Mouse (Mus musculus) hindbrain, embryonic 10.5 days (tissue): ENCODE data around the gene Baiap2l2. TPM values are rescaled to one million over a fixed set of nuclear protein-coding genes. Genes with fewer than 3 reads are reported as not detected.
A peak's percentile ranks its signal among the peaks of the same experiment; 100 is the strongest.
"Not testable (repeated sequence)": the region's sequence is repeated elsewhere in the genome, so short reads cannot be mapped to it uniquely, and the experiment has no call there.

Experiments used
- DNase-seq: peaks from one replicate; pipeline ENCODE4 v3.0.0-alpha.2; 2017; ENCODE audit warnings: low spot score
- H3K27ac ChIP-seq: fragments of 300-500 bp; sonication (generic); 2 replicates; pipeline ENCODE4 v1.5.1; 2016; ENCODE audit warnings: mild to moderate bottlenecking, moderate library complexity
- H3K27me3 ChIP-seq: fragments of 300-500 bp; sonication (generic); 2 replicates; pipeline ENCODE4 v1.6.1; 2016; ENCODE audit warnings: mild to moderate bottlenecking; ENCODE audit not compliant: poor library complexity, insufficient read depth, severe bottlenecking
- H3K36me3 ChIP-seq: fragments of 300-500 bp; sonication (generic); 2 replicates; pipeline ENCODE4 v1.6.1; 2016; ENCODE audit warnings: mild to moderate bottlenecking, moderate library complexity
- H3K4me1 ChIP-seq: fragments of 300-500 bp; sonication (generic); replicated peaks from 2 replicates; pipeline ENCODE4 v1.6.1; 2016; ENCODE audit warnings: mild to moderate bottlenecking
- H3K4me3 ChIP-seq: fragments of 300-500 bp; sonication (generic); 2 replicates; pipeline ENCODE4 v1.5.1; 2016; ENCODE audit warnings: mild to moderate bottlenecking, moderate library complexity
- H3K9me3 ChIP-seq: fragments of 300-500 bp; sonication (generic); 2 replicates; pipeline ENCODE4 v1.6.1; 2016; ENCODE audit warnings: mild to moderate bottlenecking, moderate library complexity
- WGBS: fragments of 180-500 bp; shearing (Covaris S2); methylation state at CpG from one replicate; pipeline ENCODE4 v1.1.7; 2016; 5-methylcytosine and 5-hydroxymethylcytosine counted together
- polyA plus RNA-seq: library from polyadenylated mRNA; unstranded; fragments of >200 nt; fragmentation: Nextera tagmentation; extraction: Ambion mirVana; gene quantifications from 2 replicates; pipeline ENCODE4 v1.2.1, GENCODE M21; 2016

The Baiap2l2 gene
- polyA plus RNA-seq, 1 experiment from 2014 or later = 1.7 TPM

DNA sequence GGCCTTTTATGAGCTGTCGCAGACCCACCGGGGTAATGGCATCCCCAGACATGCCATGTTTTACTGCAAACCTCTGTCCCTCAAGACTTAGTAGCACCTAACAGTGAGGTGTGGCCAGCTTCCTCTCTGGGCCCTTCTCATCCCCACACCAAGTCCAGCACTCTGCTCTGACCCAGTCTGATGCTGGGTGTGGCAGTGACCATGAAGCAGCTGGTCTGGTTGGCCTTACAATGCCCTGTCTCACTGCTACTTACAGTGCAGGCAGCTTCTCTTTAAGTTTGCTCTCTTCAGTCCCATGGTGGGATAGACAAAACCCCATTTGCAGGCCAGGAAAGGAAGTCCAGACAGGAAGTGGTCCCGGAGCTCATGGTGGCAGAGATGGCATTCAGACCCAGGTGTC, 40.0 kb downstream of the Baiap2l2 start:
- Histone ChIP-seq H3K36me3 (peaks cover 85% of the 10 kb centered on the region), H3K27ac (peak overlapping the region; percentile 64; the same call in 1 of the 2 replicates), H3K4me1 (peaks cover 24% of the 10 kb centered on the region), H3K9me3 (no peaks in the 10 kb centered on the region), H3K4me3 (no peak overlapping the region), H3K27me3 (peaks cover 16% of the 10 kb centered on the region; the same call in 1 of the 2 replicates)
- WGBS = 92% methylated on average over 3 of the region's 3 CpGs
- DNase-seq = no peak

DNA sequence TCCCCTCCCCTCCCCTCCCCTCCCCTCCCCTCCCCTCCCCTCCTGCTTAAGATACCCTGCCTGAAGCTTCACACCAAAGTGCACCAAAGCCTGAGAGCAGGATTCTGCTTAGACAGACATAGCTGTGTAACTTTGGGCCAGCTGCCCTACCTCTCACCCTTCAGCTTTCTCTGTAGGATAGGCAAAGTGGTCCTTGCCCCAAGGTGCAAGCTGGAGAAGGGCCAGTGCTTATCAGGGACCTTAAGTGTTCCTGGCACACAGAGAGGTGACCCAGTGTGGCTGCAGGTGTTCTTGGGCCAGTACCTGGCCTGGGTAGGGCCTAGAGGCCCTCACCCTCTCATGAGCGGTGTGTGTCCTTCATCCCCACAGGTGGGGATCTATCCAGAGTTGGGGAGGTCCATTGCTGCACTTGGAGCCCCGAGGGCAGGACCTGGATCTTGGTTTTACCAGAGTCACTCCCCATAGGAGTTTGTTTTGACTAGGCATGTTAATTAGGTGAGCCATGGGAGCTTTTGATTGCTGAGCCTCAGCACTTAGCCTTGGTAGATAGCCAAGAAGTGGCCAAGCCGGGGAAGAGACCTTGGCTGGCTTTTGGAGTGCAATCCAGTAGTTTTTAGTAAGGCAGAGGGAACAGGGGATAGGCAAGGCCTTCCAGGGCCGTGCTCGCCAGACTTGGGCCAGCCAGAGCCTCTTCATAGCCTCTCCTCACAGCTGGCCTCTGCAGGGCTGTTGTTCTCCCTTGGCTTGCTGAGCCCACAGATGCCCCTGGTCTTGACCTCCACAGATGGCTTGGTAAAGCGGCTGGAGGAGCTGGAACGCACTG, 41.1 kb downstream of the Baiap2l2 start:
- Histone ChIP-seq H3K4me3 (no peak overlapping the region), H3K27ac (peak overlapping the region; percentile 64), H3K36me3 (peaks cover 89% of the 10 kb centered on the region), H3K4me1 (peaks cover 24% of the 10 kb centered on the region), H3K9me3 (no peaks in the 10 kb centered on the region), H3K27me3 (peaks cover 6% of the 10 kb centered on the region; the same call in 1 of the 2 replicates)
- WGBS = 65% methylated on average over 7 of the region's 7 CpGs
- DNase-seq = peak; percentile 34

DNA sequence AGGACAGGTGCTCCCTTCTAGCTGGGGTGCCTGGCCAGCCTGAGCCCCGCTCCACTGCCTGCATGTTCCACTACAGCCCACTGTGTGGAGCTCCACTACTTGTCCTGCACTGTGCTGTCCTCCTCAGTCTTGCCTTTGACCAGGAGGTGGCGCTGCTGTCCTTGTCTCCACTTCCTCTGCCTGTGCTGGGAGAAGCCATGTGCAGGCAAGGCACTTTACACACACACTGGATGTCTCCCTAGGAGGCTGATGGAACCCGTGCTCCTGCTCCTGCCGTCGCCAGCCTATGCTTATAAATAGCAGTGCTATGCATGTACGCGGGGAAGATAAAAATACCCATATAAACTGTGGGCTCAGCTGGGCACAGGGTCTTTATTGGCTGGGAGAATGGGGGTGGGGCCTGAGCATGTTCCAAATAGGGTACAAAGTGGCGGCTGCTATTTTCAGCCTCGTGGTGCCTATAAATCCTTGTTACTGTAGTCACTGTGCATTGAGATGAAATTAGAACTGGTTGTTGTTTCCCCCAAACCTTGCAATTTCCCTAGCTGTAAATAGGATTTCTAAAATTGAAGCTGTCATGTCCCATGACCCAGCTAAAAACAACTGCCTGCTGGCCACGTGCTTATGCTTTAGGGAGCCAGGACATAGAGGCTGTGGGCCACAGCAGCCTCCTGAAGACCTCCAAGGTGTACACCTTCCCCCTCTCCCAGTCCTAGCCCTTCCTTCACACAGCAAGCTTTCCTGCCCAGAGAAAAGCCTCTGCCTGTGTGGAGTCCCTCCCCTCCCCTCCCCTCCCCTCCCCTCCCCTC, 41.9 kb downstream of the Baiap2l2 start:
- Histone ChIP-seq H3K27me3 (no peaks in the 10 kb centered on the region), H3K4me3 (no peak overlapping the region), H3K4me1 (peaks cover 24% of the 10 kb centered on the region), H3K27ac (0 out of 2 replicates have a peak overlapping the region, but pooled peaks have one; percentile 26), H3K36me3 (peaks cover 89% of the 10 kb centered on the region), H3K9me3 (no peaks in the 10 kb centered on the region)
- 31% methylated on average over 10 of the region's 10 CpGs for WGBS
- peak; percentile 97 for DNase-seq

DNA sequence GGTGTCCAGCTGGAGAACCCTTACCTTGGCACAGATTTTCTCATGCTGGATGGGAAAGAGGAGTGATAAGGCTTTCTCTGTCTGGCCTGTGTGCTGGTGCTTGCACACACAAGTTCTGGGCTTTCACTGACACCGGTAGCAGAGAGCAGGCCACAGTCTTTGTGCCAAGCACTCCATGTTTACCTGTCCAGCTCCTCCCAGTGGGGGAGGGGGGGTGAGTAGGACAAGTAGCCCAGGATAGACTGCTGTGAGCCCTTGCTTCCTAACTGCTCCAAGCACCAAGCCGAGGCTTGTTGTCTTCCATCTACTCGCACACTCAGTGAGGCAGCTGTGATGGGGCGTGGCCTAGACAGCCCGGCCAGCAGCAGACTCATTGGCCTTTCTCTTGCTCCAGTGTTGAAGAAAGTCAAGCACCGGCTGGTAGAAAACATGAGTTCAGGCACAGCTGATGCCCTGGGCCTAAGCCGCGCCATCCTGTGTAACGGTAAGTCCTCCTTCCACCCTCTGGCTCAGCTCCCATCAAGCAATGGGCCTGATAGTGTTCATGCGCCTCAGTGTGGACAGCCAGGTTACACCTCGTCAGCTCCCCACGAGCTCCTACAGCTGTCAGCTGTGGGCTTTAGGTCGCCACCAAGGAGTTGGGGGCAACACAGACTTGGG, 42.6 kb downstream of the Baiap2l2 start:
- Histone ChIP-seq H3K36me3 (peaks cover 89% of the 10 kb centered on the region), H3K4me1 (peaks cover 24% of the 10 kb centered on the region), H3K4me3 (no peak overlapping the region), H3K27me3 (no peaks in the 10 kb centered on the region), H3K9me3 (no peaks in the 10 kb centered on the region), H3K27ac (no peak overlapping the region)
- WGBS = 78% methylated on average over 13 of the region's 13 CpGs
- no peak for DNase-seq

DNA sequence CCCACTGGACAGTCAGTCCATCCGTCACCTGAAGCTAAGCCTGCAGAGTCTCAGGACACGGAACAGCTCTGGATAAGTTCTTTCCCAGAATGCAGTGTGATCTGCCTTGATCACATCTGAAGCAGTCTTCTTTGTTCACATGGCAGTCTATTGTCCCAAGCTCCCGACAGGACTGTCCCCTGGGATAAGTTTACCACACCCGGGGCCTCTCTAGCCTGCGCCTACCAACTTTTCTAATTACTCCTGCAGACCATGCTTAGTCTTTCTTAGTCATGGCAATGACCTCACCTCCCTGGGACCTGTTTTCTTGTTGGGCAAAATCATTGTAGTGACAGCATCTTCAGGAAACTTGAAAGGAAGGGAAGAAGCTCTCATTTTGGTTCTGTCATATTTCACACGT, 47.3 kb downstream of the Baiap2l2 start:
- H3K4me3 ChIP-seq = no peak overlapping the region
- 0 out of 2 replicates have a peak, but pooled peaks cover 2% of the 10 kb centered on the region for H3K4me1 ChIP-seq
- peaks cover 89% of the 10 kb centered on the region for H3K36me3 ChIP-seq
- WGBS = 84% methylated on average over 6 of the region's 6 CpGs
- H3K27ac ChIP-seq = no peak overlapping the region
- no peaks in the 10 kb centered on the region for H3K27me3 ChIP-seq
- DNase-seq = no peak
- no peaks in the 10 kb centered on the region for H3K9me3 ChIP-seq

DNA sequence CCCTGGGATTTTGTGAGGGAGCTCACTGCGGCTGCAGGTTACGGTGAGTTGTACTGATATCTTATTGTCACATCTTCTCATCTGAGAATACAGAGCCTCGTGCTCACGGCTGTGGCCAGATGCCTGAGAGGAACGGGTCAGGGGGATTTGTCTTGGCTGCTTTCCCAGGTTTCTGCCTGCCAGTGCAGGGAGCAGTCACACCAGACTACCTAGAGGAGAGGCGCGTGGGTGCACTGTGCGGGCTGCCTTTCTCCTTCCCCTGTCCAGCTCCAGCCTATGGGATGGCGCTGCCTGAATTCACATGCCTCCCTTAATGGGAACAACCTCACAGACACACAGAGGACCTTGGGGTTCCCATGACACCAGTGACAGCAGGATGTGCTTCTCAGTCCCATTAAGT, 50.1 kb downstream of the Baiap2l2 start:
- Histone ChIP-seq H3K4me1 (peaks cover 2% of the 10 kb centered on the region), H3K36me3 (peaks cover 86% of the 10 kb centered on the region), H3K4me3 (no peak overlapping the region), H3K27ac (no peak overlapping the region), H3K27me3 (no peaks in the 10 kb centered on the region), H3K9me3 (no peaks in the 10 kb centered on the region)
- no peak for DNase-seq
- 93% methylated on average over 9 of the region's 9 CpGs for WGBS

DNA sequence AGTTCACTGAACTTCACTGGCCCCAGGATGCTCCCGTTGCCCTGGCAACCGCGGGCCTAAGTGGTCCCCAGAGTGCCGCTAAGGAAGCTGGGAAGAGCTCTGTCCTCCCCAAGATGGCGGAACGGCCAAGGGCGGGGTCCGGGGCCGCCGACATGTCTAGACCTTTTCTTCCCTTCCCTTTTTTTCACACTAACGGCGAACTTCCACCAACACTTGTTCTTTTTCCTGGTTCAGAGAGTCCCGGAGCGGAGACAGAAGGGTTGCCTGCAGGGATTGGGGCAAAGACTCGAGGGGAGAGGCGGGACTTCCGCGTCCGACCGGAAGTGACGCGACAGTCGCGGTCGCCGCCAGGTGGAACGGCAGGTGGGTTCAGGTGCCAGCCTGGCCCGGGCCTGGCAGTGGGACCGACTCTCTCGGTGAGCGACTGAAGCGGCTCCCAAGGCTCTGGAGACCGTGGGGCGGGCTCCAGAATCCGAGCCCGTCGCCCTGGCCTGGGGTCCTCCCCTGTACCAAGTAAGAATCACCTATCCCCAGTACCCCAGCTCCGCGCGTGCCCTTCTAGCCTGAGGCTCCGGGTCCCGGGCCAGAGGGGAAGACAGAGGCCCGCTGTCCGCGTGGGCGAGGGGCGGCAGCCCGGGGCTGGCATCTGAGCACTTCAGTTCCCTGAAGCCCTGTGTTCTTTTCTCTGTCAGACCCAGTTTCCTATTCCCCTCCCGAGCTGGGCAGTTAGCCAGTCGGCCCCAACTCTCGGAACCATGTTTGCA, 56.1 kb downstream of the Baiap2l2 start, which contains the start of the genes Pick1 and Gm49486:
TSS of gene Pick1 (plus strand) at position 116 of the 764 bp plus-strand sequence.
TSS of gene Gm49486 (plus strand) at position 334 of the 764 bp plus-strand sequence.
- Histone ChIP-seq H3K9me3 (no peaks in the 10 kb centered on the region), H3K27me3 (no peaks in the 10 kb centered on the region), H3K36me3 (peaks cover 27% of the 10 kb centered on the region), H3K27ac (peak within 1 kb of the TSS; percentile 96), H3K4me3 (peak within 1 kb of the TSS; percentile 92), H3K4me1 (peaks cover 33% of the 10 kb centered on the region)
- peak; percentile 92 for DNase-seq
- WGBS = 1% methylated on average over 51 of the region's 51 CpGs

DNA sequence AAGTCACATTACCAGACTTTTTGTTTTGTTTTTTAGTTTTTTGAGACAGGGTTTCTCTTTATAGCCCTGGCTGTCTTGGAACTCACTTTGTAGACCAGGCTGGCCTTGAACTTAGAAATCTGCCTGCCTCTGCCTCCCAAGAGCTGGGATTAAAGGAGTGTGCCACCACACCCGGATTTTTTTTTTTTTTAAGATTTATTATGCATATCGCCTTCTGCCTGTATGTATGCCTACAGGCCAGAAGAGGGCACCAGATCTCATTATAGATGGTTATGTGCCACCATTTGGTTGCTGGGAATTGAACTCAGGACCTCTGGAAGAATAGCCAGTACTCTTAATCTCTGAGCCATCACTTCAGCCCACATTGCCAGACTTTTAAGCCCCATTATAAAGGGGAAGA, 59.6 kb downstream of the Baiap2l2 start:
- H3K4me1 ChIP-seq = peaks cover 53% of the 10 kb centered on the region
- DNase-seq, H3K9me3 ChIP-seq, H3K4me3 ChIP-seq, H3K27ac ChIP-seq, H3K27me3 ChIP-seq, H3K36me3 ChIP-seq: not testable (repeated sequence)
- 66% methylated on average over 2 of the region's 2 CpGs for WGBS

DNA sequence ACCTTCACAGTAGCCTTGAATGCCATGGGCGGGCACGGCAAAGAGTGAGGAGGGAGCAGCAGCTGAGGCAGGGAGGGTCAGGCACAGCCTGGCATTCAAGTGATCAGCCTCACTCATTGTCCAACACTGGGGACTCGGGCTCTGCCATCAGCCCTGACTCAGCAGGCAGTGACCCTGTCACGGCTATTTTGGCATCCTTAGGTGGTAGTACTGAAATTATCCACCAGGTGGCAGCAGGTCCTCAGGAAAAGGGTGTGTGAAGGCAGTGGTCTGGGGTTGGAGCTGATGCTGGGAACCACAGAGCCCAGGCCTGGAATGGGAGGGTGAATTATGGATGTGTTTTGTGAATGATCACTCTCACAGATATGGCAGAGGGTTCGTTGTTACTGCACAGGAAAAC, 60.7 kb downstream of the Baiap2l2 start:
- DNase-seq = peak; percentile 94
- Histone ChIP-seq H3K27me3 (peaks cover 8% of the 10 kb centered on the region; the same call in 1 of the 2 replicates), H3K4me1 (peaks cover 56% of the 10 kb centered on the region), H3K36me3 (no peaks in the 10 kb centered on the region), H3K4me3 (peak overlapping the region; percentile 18), H3K27ac (peak overlapping the region; percentile 86), H3K9me3 (no peaks in the 10 kb centered on the region)
- 3% methylated on average over 5 of the region's 5 CpGs for WGBS

DNA sequence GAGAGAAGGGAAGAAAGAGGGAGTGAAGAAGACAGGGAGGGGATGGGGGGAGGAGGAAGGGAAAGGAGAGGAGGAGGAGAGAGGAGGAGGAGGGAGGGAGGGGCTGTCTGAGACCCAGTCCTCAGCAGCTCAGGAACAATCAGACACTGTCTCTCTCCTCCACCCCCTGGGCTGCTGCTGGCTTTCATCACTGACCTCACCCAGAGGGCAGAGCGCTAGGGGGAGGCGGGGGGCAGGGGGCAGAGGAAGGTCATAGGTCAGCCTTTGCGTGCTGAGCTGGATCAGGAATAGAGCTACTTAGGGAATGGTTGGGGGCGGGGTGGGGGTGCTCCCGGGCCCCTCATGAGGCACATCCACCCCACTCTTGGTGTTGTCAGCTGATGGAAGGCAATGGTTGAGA, 61.7 kb downstream of the Baiap2l2 start:
- peak; percentile 74 for DNase-seq
- Histone ChIP-seq H3K4me3 (peak overlapping the region; percentile 7; the same call in 1 of the 2 replicates), H3K36me3 (no peaks in the 10 kb centered on the region), H3K9me3 (no peaks in the 10 kb centered on the region), H3K4me1 (peaks cover 58% of the 10 kb centered on the region), H3K27me3 (peaks cover 8% of the 10 kb centered on the region; the same call in 1 of the 2 replicates), H3K27ac (peak overlapping the region; percentile 86)
- 2% methylated on average over 5 of the region's 5 CpGs for WGBS

DNA sequence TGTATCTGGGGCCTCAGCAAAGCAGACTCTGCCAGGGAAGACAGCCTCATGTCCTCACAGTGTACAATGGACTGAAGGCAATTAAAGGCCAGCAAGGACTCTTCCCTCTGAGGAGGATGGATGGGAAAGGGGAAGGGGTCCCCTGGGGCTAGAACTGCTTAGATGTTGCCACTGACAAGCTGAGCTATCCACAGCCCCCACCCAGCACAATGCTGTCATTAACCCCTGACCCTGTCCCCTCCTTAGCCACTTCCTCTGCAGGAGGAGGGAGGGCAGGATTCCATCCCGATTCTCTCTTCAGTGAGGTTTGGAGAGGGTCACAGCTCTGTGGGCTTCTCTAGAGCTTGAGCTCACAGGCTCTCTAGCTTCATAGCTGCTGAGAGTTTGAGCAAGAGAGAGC, 65.8 kb downstream of the Baiap2l2 start:
- DNase-seq = peak; percentile 56
- Histone ChIP-seq H3K27ac (peak overlapping the region; percentile 57), H3K9me3 (no peaks in the 10 kb centered on the region), H3K36me3 (no peaks in the 10 kb centered on the region), H3K4me3 (no peak overlapping the region), H3K4me1 (peaks cover 45% of the 10 kb centered on the region), H3K27me3 (peaks cover 12% of the 10 kb centered on the region)
- 4% methylated on average over 1 of the region's 1 CpGs for WGBS

DNA sequence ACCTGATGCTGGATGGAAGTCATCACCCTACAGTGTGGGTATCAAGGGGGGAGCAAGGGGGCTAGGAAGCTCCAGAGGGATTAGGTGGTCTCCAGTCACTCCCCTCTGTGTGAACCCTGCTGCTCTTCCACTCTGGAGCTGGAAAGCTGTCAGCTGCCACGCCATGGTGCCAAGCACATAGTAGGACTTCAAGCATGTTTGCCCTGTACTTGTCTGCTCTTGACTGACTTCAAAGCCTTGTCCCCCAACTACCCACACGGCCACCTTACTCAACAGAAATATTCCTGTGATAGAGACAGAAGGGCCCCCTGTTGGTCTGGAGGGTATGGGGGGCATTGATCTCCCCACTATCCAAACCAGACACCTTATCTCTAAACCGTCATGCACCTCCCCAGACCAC, 69.1 kb downstream of the Baiap2l2 start:
- Histone ChIP-seq H3K27me3 (peaks cover 17% of the 10 kb centered on the region), H3K36me3 (no peaks in the 10 kb centered on the region), H3K4me1 (peaks cover 47% of the 10 kb centered on the region), H3K9me3 (no peaks in the 10 kb centered on the region), H3K4me3 (no peak overlapping the region), H3K27ac (0 out of 2 replicates have a peak overlapping the region, but pooled peaks have one; percentile 3)
- WGBS = 73% methylated on average over 3 of the region's 3 CpGs
- no peak for DNase-seq
